Mouse (Mus musculus): ENCODE data around the gene Hmox2. TPM values are rescaled to one million over a fixed set of nuclear protein-coding genes. Genes with fewer than 3 reads are reported as not detected.

Hmox2 gene
- polyA plus RNA-seq, 1 experiment from 2014 or later: 84.5 TPM

DNA sequence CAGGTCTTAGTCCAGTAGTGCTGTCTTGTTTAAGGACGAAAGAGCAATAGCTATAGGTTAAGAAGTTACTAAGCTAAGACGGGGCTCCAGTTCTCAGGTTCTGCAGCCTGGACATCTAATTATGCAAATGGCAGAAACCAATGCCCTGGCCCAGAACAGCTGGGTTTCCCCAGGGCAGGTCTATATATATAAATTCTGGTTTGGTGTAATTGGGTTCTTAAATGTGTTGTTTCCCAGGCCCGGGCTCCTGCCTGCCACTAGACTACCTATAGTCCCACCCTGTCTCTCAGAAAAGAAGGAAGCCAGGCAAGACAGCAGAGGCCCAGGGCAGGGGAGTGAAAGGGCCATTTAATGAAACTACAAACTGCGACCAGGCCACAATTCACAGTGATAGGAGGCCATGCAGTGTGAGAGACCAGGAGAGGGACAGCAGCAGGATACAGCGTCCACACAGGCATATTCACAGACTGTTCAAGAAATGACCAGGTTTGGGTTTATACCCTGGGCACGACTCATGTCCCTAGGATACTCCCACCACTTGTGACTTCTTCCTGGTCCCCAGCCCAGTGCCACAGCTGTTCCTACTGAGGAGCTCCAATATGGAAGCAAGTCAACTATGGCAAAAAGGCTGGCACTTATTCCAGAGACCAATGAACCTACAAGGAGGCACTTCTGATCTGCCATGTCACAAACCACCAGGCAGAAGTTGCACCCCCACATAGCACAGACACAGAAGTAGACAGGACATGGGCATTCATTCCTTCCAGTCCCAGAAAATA lies 41.0 kb downstream of the Hmox2 start:
- Histone ChIP-seq H3K4me2 (no peak overlapping the region), H3K4me1 (replicated peaks) (peaks cover 15% of the 10 kb centered on the region), H3K27me3 (replicated peaks) (no peaks in the 10 kb centered on the region), H3K4me3 (no peak overlapping the region), H3K9ac (no peak overlapping the region), H3K9me3 (replicated peaks) (no peaks in the 10 kb centered on the region), H3K36me3 (peaks cover 75% of the 10 kb centered on the region), H3K27ac (ENCODE audit: poor library complexity, severe bottlenecking) (no peak overlapping the region)
- no peak for ATAC-seq (ENCODE audit: insufficient number of reproducible peaks, low FRiP score)
- 86% methylated on average over 6 of the region's 6 CpGs for WGBS

DNA sequence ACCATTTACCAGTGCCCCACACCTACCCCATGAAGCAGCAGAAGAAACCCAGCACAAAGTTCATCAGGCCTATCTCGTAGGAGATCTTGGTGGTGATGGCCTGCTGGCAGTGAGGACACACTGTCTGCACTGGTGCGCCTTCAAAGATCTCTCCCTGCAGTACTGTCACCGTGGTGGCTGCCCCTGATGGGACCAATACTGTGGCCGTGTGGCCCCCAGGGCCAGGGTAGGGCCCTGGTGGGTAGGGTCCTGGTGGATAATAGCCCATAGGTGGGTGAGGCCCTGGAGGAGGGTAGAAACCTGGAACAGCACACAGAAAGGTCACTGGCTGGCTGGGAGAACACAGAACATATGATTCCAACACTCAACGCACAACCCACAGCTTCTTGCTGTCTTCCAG lies 42.6 kb downstream of the Hmox2 start:
- WGBS: 93% methylated on average over 5 of the region's 5 CpGs
- peaks cover 22% of the 10 kb centered on the region for H3K4me1 ChIP-seq (replicated peaks)

DNA sequence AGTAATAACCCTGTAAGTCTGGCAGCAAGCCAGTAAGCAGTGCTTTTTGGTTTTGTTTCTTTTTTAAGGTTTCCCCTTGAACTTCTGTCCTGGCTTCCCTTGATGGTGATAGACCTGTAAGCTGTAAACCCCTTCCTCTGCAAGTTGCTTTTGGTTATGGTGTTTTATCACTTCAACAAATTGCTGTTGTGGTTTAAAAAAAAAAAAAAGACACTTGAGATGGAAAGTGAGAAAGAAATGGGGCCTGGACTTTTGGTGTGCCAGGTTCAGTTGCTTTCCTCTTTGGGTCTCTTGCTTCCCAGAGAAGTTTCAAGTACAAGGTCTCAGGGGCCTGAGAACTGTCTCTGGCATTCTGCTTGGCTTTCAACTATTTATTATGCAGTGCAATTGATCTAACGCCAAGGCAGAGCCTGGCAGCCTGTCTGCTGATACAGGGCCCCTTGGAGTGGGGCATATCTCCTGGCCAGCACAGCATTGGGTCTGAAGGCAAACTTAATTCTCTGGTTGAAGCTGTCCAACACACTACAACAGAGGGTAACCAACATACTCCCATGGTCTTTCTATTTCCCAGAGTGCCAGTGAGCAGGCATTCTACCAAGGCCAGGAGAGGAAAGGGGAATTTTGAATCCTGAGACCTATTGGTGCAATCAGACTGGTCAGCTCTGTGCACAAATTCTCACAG lies 47.3 kb downstream of the Hmox2 start:
- Histone ChIP-seq H3K4me3 (no peak overlapping the region), H3K27me3 (replicated peaks) (no peaks in the 10 kb centered on the region), H3K4me2 (no peak overlapping the region), H3K9me3 (replicated peaks) (no peaks in the 10 kb centered on the region), H3K27ac (ENCODE audit: poor library complexity, severe bottlenecking) (peak overlapping the region; percentile 52; the same call in 1 of the 2 replicates), H3K9ac (no peak overlapping the region), H3K36me3 (peaks cover 38% of the 10 kb centered on the region), H3K4me1 (replicated peaks) (peaks cover 36% of the 10 kb centered on the region)
- 50% methylated on average over 1 of the region's 1 CpGs for WGBS
- ATAC-seq (ENCODE audit: insufficient number of reproducible peaks, low FRiP score): no peak

More for the DNA sequence above, 42.6 kb downstream of the Hmox2 start:
- no peak overlapping the region for H3K9ac ChIP-seq
- H3K9me3 ChIP-seq (replicated peaks): no peaks in the 10 kb centered on the region
- no peak for ATAC-seq (ENCODE audit: insufficient number of reproducible peaks, low FRiP score)
- H3K27ac ChIP-seq (ENCODE audit: poor library complexity, severe bottlenecking): no peak overlapping the region
- no peak overlapping the region for H3K4me2 ChIP-seq
- no peak overlapping the region for H3K4me3 ChIP-seq
- H3K27me3 ChIP-seq (replicated peaks): no peaks in the 10 kb centered on the region
- H3K36me3 ChIP-seq: peaks cover 74% of the 10 kb centered on the region

DNA sequence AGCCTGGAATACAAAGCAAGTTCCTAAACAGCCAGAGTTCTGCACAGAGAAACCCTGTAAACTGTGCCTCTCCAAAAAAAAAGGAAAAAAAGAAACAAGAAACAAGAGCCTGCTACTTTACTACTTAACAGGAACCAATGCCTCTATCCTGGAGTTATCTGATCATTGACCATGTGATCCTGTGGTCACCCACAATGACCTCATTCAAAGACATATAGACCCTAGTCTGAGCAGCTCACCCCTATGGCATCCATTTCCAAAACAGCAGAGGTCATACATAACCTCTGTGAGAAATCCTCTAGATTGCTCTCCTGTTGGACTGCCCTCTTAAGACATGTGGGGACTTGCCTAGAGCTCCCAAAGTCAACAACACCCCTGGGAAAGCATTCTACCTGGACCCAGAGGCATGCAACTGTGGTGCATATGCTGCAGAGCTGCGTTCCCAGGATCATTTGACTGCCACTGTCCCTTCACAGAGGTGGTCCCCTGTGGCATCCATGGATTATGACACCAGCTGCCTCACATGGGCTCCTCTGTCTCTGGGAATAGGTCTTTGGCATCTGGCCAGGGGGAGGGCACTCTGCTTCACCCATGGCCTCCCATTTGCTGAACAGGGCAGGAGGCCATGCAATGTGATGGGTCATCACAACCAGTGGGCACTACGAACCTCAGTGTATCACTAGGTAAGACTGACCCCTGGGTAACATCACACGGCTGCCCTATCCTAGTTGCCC lies 51.2 kb downstream of the Hmox2 start:
- ATAC-seq (ENCODE audit: insufficient number of reproducible peaks, low FRiP score): peak; percentile 43; the same call in 1 of the 2 replicates
- peaks cover 54% of the 10 kb centered on the region for H3K4me1 ChIP-seq (replicated peaks)
- H3K36me3 ChIP-seq: peaks cover 21% of the 10 kb centered on the region
- H3K27me3 ChIP-seq (replicated peaks): no peaks in the 10 kb centered on the region
- no peaks in the 10 kb centered on the region for H3K9me3 ChIP-seq (replicated peaks)
- H3K9ac ChIP-seq: no peak overlapping the region
- WGBS: 89% methylated on average over 3 of the region's 3 CpGs
- H3K4me2 ChIP-seq: no peak overlapping the region
- no peak overlapping the region for H3K27ac ChIP-seq (ENCODE audit: poor library complexity, severe bottlenecking)
- no peak overlapping the region for H3K4me3 ChIP-seq

DNA sequence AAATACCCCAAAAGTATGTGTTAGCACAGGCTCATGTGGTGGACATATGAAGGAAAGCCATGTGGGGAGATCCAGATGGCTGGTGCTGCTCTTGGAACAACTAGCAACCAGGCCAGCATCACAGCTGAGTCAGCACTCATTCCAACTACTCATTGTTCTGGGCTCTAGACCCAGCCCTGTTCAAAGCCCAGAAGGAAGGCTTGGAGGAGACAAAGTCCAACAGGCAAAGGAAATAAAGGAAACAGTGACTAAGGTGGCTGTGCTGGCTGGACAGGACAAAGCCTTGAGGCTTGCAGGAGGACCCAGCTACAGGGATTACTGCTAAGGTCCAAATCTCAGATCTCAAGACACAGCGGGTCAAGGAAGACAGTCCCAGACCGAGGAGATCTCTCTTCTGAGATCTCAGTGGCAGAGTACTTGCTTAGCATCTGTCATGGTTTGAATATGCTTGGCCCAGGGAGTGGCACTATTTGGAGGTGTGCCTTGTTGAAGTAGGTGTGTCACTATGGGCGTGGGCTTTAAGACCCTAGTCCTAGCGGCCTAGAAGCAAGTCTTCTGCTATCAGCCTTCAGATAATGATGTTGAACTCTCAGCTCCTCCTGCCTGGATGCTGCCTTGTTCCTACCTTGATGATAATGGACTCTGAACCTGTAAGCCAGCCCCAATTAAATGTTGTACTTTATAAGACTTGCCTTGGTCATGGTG lies 51.9 kb downstream of the Hmox2 start:
- H3K27ac ChIP-seq (ENCODE audit: poor library complexity, severe bottlenecking): no peak overlapping the region

DNA sequence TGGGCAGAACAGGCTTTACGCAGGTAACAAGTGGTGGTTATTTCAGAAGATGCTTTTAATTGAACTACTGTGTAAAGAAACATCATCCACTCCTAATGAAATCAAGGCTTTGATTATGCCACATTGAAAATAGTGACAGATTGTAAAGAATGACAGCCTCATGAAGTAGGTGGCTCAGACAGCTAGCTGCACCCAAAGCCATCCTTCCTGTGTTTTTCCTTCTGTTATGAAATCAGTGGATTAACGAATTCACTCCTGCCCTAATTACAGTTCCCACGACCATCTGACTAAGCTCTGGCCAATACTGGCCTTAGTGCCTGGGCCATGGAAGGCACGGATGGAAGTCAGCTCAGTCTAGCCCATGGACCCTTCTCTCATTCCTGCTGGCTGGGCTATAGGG lies 52.8 kb downstream of the Hmox2 start:
- no peak overlapping the region for H3K4me2 ChIP-seq
- ATAC-seq (ENCODE audit: insufficient number of reproducible peaks, low FRiP score): no peak
- no peak overlapping the region for H3K27ac ChIP-seq (ENCODE audit: poor library complexity, severe bottlenecking)
- peaks cover 54% of the 10 kb centered on the region for H3K4me1 ChIP-seq (replicated peaks)
- H3K36me3 ChIP-seq: peaks cover 24% of the 10 kb centered on the region
- no peak overlapping the region for H3K9ac ChIP-seq
- H3K27me3 ChIP-seq (replicated peaks): no peaks in the 10 kb centered on the region
- H3K9me3 ChIP-seq (replicated peaks): no peaks in the 10 kb centered on the region
- 94% methylated on average over 4 of the region's 4 CpGs for WGBS
- no peak overlapping the region for H3K4me3 ChIP-seq

More for the DNA sequence above, 51.9 kb downstream of the Hmox2 start:
- H3K9me3 ChIP-seq (replicated peaks): no peaks in the 10 kb centered on the region
- no peak for ATAC-seq (ENCODE audit: insufficient number of reproducible peaks, low FRiP score)
- no peak overlapping the region for H3K4me3 ChIP-seq
- H3K36me3 ChIP-seq: peaks cover 18% of the 10 kb centered on the region
- H3K27me3 ChIP-seq (replicated peaks): no peaks in the 10 kb centered on the region
- peaks cover 54% of the 10 kb centered on the region for H3K4me1 ChIP-seq (replicated peaks)
- whole genome bisulfite sequencing: 87% methylated on average over 4 of the region's 4 CpGs
- no peak overlapping the region for H3K4me2 ChIP-seq
- no peak overlapping the region for H3K9ac ChIP-seq

DNA sequence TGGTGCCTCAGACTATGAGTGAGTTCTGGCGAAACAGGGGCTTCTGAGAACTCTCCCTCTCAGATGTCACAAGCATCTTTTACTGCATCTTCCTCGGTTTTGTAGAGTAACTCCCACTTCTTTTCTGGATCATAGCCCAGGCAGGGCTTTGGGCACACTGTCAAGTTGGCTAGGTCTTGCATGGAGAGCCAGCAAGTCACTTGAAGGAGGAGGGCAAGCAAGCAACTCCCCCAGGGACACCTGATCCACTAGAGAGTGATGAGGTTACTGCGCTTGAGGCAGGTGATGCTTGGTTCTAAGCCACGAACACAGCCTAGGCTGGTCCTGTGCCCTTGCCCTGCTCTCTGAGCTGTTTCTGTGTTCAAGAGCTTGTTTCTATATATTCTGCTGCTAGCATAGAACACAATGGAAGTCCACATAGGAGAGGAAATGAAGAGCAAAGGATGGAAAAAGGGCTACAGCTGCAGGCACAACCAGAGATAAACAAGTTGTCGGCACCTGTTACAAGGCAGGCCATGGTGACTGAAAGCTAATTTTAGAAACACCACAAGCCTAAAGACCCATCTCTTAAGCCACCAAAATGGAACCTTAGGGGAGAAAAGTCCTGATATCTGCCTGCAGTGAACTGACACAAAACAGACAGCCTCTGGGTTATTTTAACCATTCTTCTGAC lies 55.5 kb downstream of the Hmox2 start:
- ATAC-seq (ENCODE audit: insufficient number of reproducible peaks, low FRiP score): no peak
- Histone ChIP-seq H3K4me2 (peak overlapping the region; percentile 50), H3K9ac (no peak overlapping the region), H3K9me3 (replicated peaks) (no peaks in the 10 kb centered on the region), H3K36me3 (peaks cover 23% of the 10 kb centered on the region), H3K27me3 (replicated peaks) (no peaks in the 10 kb centered on the region), H3K27ac (ENCODE audit: poor library complexity, severe bottlenecking) (peak overlapping the region; percentile 96), H3K4me3 (peak overlapping the region; percentile 2; the same call in 1 of the 2 replicates), H3K4me1 (replicated peaks) (peaks cover 81% of the 10 kb centered on the region)
- 36% methylated on average over 5 of the region's 5 CpGs for WGBS

DNA sequence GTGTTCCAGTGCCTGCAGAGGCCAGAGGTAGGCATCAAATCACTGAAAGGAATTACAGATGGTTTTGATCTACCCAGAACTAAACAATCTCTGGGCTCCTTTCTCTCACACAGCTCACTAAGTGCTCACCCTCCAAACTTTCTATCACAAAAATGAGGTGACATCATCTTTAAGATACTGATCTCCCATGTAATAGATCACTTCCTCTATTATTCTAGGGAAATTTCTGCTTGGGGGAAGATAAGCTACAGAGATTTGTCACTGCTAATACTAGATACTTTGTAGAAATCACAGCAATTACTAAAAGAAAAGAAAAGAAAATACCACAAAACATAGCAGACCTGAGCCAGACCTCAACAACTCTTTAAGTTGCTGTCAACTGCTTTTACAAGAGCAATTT lies 56.4 kb downstream of the Hmox2 start:
- Histone ChIP-seq H3K4me2 (0 out of 2 replicates have a peak overlapping the region, but pooled peaks have one; percentile 50), H3K4me1 (replicated peaks) (peaks cover 80% of the 10 kb centered on the region), H3K4me3 (no peak overlapping the region), H3K9me3 (replicated peaks) (no peaks in the 10 kb centered on the region), H3K9ac (no peak overlapping the region), H3K36me3 (peaks cover 21% of the 10 kb centered on the region), H3K27me3 (replicated peaks) (no peaks in the 10 kb centered on the region), H3K27ac (ENCODE audit: poor library complexity, severe bottlenecking) (peak overlapping the region; percentile 96)
- ATAC-seq (ENCODE audit: insufficient number of reproducible peaks, low FRiP score): no peak

DNA sequence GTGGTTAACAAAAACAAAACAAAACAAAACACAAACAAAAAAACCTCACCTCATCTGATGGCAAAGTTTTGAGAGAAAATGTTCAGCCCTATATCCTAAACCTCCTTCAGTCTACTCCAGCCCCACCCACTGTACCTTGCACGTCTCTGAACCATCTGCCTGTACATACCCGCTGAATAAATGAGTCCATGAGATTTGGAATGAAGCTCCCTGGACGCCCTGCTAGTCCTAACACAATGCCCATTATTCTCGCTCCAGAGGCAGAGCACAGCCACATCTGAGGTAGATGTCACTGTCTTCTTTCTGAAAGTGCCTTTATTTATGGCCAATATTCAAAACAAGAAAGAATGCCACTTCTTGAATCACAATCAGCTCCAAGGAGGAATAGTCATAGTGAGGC lies 59.5 kb downstream of the Hmox2 start:
- 68% methylated on average over 4 of the region's 4 CpGs for WGBS
- no peak for ATAC-seq (ENCODE audit: insufficient number of reproducible peaks, low FRiP score)
- peaks cover 78% of the 10 kb centered on the region for H3K4me1 ChIP-seq (replicated peaks)
- H3K9ac ChIP-seq: peak overlapping the region; percentile 9; the same call in 1 of the 2 replicates
- H3K4me2 ChIP-seq: peak overlapping the region; percentile 32
- H3K27ac ChIP-seq (ENCODE audit: poor library complexity, severe bottlenecking): 0 out of 2 replicates have a peak overlapping the region, but pooled peaks have one; percentile 34
- H3K4me3 ChIP-seq: no peak overlapping the region
- no peaks in the 10 kb centered on the region for H3K27me3 ChIP-seq (replicated peaks)
- no peaks in the 10 kb centered on the region for H3K9me3 ChIP-seq (replicated peaks)
- peaks cover 6% of the 10 kb centered on the region for H3K36me3 ChIP-seq

DNA sequence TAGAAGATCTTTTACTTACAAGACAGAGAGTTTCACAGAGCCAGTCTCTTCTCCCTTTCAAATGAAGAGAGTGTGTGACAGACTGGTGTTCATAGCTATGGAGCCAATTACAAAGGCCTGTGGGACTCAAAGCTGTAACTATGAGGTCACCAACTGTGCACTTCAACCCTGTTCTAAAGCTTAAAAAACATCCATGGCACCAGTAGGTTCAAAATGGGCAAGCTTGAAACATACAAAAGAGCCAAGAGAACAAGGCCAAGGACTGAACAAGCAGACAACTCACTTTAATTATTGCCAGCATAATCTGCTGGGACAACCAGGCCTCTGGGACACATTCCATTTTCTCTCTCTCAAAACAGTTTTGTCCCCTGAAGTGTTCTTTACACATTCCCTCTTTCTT lies 62.0 kb downstream of the Hmox2 start:
- Histone ChIP-seq H3K4me2 (peak overlapping the region; percentile 62), H3K4me1 (replicated peaks) (peaks cover 58% of the 10 kb centered on the region), H3K4me3 (peak overlapping the region; percentile 34), H3K36me3 (peaks cover 5% of the 10 kb centered on the region), H3K9ac (peak overlapping the region; percentile 54), H3K27ac (ENCODE audit: poor library complexity, severe bottlenecking) (0 out of 2 replicates have a peak overlapping the region, but pooled peaks have one; percentile 2), H3K27me3 (replicated peaks) (no peaks in the 10 kb centered on the region), H3K9me3 (replicated peaks) (no peaks in the 10 kb centered on the region)
- ATAC-seq (ENCODE audit: insufficient number of reproducible peaks, low FRiP score): no peak

Data from heart, embryonic 12.5 days (tissue).